Mouse (Mus musculus): ENCODE data around the gene Tas2r102.

The Tas2r102 gene

DNA sequence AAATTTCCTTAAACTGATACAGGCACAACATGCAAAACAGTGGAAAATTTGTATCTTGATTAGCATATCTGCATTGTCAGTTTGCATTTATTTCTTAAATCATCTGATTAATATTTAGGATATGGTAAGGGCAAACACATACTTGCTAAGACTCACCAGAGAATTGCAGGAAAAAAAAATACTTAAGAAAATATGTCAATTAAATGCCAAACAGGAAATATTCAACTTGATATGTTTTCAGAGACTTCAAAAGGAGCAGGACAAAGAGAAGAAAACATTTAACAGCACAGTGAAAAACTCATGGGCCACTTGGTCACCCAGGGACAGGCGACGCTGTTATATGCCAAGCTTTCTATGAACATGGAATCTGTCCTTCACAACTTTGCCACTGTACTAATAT is at the start of gene Tas2r102:
Gene Tas2r102 (plus strand): TSS at position 301 of the 400 bp plus-strand sequence.
- DNase-seq, result no peak

DNA sequence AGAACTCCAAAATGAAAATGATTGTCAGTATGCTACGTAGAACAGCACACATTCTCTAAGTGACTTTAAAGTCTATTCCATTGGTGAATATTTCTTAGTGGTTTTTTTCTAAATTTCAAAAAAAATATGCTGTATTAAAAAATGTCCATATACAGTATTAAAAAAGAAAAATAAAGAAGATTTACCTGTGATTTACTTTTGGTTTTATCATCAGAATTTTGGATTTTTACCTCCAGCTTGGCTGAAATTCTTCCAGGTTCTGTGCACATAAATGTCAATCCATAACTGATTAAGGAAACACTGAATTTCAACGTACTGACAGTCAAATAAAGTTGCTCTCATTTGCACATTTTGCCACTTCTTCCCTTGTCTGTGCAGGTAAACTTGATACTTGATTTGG is 24.0 kb upstream of the Tas2r102 start, which contains the start of gene Tas2r115:
Gene Tas2r115 (minus strand): TSS at position 101 of the 400 bp plus-strand sequence.
- no peak for DNase-seq

DNA sequence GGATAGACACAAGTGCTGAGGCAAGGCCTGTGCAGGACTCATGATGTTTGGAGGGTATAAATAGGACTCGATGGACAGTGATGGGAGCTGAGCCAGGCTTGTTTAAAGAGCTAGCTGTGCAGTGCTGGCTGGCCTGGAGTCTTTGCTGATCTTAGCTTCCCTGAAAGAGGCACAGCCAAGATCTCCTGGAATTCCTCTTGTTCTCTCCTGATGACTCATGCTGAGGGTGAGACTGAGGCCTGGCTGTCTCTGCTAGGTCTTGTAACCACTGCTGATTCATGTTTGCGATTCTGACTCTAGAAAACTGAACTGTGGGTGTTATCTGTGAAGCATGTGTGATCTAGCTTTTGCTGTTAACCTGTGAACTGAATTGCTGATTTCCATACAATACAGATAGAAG is 11.7 kb upstream of the Tas2r102 start:
- no peak for DNase-seq

DNA sequence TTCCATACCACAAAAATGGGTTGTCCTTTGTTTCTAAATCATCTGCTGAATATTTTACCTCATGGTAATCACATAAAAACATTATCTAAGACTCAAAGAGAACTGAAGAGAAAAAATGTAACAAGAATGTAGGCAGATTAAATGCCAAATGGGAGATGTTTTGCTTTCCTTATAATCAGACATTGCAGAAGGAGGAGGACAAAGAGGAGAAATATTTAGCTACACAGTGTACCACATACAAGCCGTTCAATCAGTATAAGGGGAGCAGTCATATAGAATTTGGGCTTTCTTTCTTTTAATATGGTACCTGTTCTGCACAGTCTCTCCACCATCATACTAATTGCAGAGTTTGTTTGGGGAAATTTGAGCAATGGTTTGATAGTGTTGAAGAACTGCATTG is 7.5 kb upstream of the Tas2r102 start, which contains the start of gene Tas2r124:
Gene Tas2r124 (plus strand): TSS at position 301 of the 400 bp plus-strand sequence.
- DNase-seq, result no peak

DNA sequence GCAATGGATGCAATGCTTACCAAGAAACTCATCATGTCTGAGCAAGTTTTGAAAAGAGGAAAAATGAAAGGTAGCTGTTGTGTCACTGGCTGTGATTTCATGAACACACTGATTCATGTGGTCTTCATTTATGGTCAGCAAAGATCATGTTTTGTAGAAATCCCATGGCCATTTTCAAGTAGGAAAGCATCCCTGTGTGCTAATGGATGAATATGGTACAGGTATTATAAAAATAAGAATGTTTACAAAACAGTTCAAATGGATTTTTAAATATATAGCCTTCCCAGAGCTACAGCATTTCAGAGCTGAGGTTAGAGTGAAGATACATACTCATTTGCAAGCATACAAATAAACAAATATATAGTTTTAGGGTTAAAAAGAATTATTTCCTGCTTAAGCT is 16.1 kb downstream of the Tas2r102 start, which contains the start of gene Tas2r136:
Gene Tas2r136 (minus strand): TSS at position 101 of the 400 bp plus-strand sequence.
- no peak for DNase-seq

DNA sequence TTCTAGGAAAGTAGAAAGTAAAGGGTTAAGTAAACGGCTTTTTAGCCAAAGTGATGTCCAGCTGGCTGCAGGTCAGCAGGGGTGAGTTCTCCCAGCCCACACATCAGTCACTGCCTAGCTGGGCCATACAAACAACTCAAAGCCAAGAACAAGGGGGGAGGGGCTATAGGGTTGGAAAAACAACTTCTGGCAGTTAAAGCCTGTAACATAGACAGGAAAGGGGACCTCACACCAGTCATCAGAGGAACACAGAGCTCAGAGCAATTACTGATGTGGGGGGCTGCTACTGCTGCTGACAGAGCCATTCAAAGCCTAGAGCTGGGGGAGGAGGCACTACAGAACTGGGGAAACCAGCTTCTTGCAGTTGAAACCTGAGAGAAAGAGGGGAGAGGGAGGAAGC is 33.5 kb downstream of the Tas2r102 start:
- no peak for DNase-seq

DNA sequence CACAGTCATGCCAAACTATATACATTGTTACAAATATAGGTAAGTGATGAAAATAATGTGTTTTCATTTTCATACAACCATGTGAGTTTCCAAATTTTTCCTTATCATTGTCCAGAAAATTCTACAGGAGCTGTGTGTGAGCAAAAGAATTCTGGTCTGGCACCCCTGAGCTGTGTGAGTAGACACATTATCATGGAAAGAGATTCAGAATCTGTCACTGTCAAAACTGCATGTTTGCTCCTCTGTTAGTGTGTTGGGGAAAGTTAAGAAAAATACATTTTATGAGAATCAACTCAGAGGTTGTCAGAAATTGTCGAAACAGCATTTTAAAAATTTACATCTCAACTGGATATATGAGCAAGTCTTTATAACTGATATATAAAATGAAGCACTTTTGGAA is 40.6 kb downstream of the Tas2r102 start, which contains the start of gene Tas2r117:
Gene Tas2r117 (plus strand): TSS at position 301 of the 400 bp plus-strand sequence.
- DNase-seq, result no peak
